Mouse (Mus musculus): ENCODE results near the gene Lrmp. TPM values are rescaled to one million over a fixed set of nuclear protein-coding genes. Genes with fewer than 3 reads are reported as not detected.

The Lrmp gene
- polyA plus RNA-seq, 1 experiment from 2014 or later: 1.4 TPM

GRCm38 (mm10) chr6:145120086-145120485 lies 4.6 kb downstream of the Lrmp start:
- H3K4me2 ChIP-seq: no peak overlapping the region
- no peak overlapping the region for H3K9ac ChIP-seq
- no peak for TF ChIP-seq CTCF (IDR thresholded peaks at IDR 0.05; ENCODE audit: low read depth)
- no peaks in the 10 kb centered on the region for H3K27me3 ChIP-seq (ENCODE audit: insufficient read depth, low read length)
- no peak overlapping the region for H3K27ac ChIP-seq (ENCODE audit: low read depth)
- DNase-seq: no peak
- WGBS: 72% methylated on average over 2 of the region's 2 CpGs
- no peak overlapping the region for H3K4me3 ChIP-seq (ENCODE audit: low read depth, low read length)
- H3K4me1 ChIP-seq (ENCODE audit: insufficient read depth): 0 out of 2 replicates have a peak, but pooled peaks cover 6% of the 10 kb centered on the region
- no peak for ATAC-seq (ENCODE audit: insufficient read depth)
- no peaks in the 10 kb centered on the region for H3K36me3 ChIP-seq (ENCODE audit: insufficient read depth)
- no peaks in the 10 kb centered on the region for H3K9me3 ChIP-seq (ENCODE audit: low read depth, low read length)

GRCm38 (mm10) chr6:145120787-145121589 lies 5.5 kb downstream of the Lrmp start:
- no peak for DNase-seq
- 31% methylated on average over 18 of the region's 18 CpGs for WGBS
- H3K9me3 ChIP-seq (ENCODE audit: low read depth, low read length): no peaks in the 10 kb centered on the region
- no peaks in the 10 kb centered on the region for H3K27me3 ChIP-seq (ENCODE audit: insufficient read depth, low read length)
- no peak for ATAC-seq (ENCODE audit: insufficient read depth)
- H3K4me2 ChIP-seq: no peak overlapping the region
- TF ChIP-seq CTCF (IDR thresholded peaks at IDR 0.05; ENCODE audit: low read depth): no peak
- H3K4me3 ChIP-seq (ENCODE audit: low read depth, low read length): no peak overlapping the region
- H3K36me3 ChIP-seq (ENCODE audit: insufficient read depth): no peaks in the 10 kb centered on the region
- no peak overlapping the region for H3K27ac ChIP-seq (ENCODE audit: low read depth)
- H3K9ac ChIP-seq: no peak overlapping the region
- 0 out of 2 replicates have a peak, but pooled peaks cover 5% of the 10 kb centered on the region for H3K4me1 ChIP-seq (ENCODE audit: insufficient read depth)

- DNase-seq: no peak
- H3K27ac ChIP-seq (ENCODE audit: low read depth): peak overlapping the region; percentile 25; the same call in 1 of the 2 replicates
Measured at GRCm38 (mm10) chr6:145121590-145122420, 6.4 kb downstream of the Lrmp start.

GRCm38 (mm10) chr6:145122423-145123059 lies 7.1 kb downstream of the Lrmp start:
- H3K36me3 ChIP-seq (ENCODE audit: insufficient read depth): no peaks in the 10 kb centered on the region
- ATAC-seq (ENCODE audit: insufficient read depth): no peak
- H3K4me2 ChIP-seq: no peak overlapping the region
- no peaks in the 10 kb centered on the region for H3K27me3 ChIP-seq (ENCODE audit: insufficient read depth, low read length)
- DNase-seq: no peak
- H3K27ac ChIP-seq (ENCODE audit: low read depth): no peak overlapping the region
- no peak overlapping the region for H3K4me3 ChIP-seq (ENCODE audit: low read depth, low read length)
- TF ChIP-seq CTCF (IDR thresholded peaks at IDR 0.05; ENCODE audit: low read depth): no peak
- 50% methylated on average over 8 of the region's 8 CpGs for WGBS
- H3K9ac ChIP-seq: no peak overlapping the region
- H3K4me1 ChIP-seq (ENCODE audit: insufficient read depth): no peaks in the 10 kb centered on the region
- no peaks in the 10 kb centered on the region for H3K9me3 ChIP-seq (ENCODE audit: low read depth, low read length)

More at GRCm38 (mm10) chr6:145121590-145122420, 6.4 kb downstream of the Lrmp start:
- H3K4me1 ChIP-seq (ENCODE audit: insufficient read depth): no peaks in the 10 kb centered on the region
- H3K4me3 ChIP-seq (ENCODE audit: low read depth, low read length): no peak overlapping the region; the same call in 1 of the 2 replicates
- H3K9ac ChIP-seq: no peak overlapping the region
- no peaks in the 10 kb centered on the region for H3K36me3 ChIP-seq (ENCODE audit: insufficient read depth)
- 56% methylated on average over 21 of the region's 21 CpGs for WGBS
- ATAC-seq (ENCODE audit: insufficient read depth): no peak
- no peak for TF ChIP-seq CTCF (IDR thresholded peaks at IDR 0.05; ENCODE audit: low read depth)
- no peaks in the 10 kb centered on the region for H3K9me3 ChIP-seq (ENCODE audit: low read depth, low read length)
- 0 out of 2 replicates have a peak overlapping the region, but pooled peaks have one; percentile 2 for H3K4me2 ChIP-seq
- H3K27me3 ChIP-seq (ENCODE audit: insufficient read depth, low read length): no peaks in the 10 kb centered on the region

GRCm38 (mm10) chr6:145123136-145124060 lies 7.9 kb downstream of the Lrmp start:
- Histone ChIP-seq H3K4me2 (no peak overlapping the region), H3K9me3 (ENCODE audit: low read depth, low read length) (no peaks in the 10 kb centered on the region), H3K36me3 (ENCODE audit: insufficient read depth) (no peaks in the 10 kb centered on the region), H3K9ac (no peak overlapping the region), H3K4me3 (ENCODE audit: low read depth, low read length) (no peak overlapping the region), H3K4me1 (ENCODE audit: insufficient read depth) (no peaks in the 10 kb centered on the region), H3K27ac (ENCODE audit: low read depth) (no peak overlapping the region), H3K27me3 (ENCODE audit: insufficient read depth, low read length) (no peaks in the 10 kb centered on the region)
- ATAC-seq (ENCODE audit: insufficient read depth) (no peak), DNase-seq (no peak)
- TF ChIP-seq CTCF (IDR thresholded peaks at IDR 0.05; ENCODE audit: low read depth): no peak
- WGBS: 75% methylated on average over 11 of the region's 11 CpGs

GRCm38 (mm10) chr6:145124621-145125020 lies 9.2 kb downstream of the Lrmp start:
- H3K9me3 ChIP-seq (ENCODE audit: low read depth, low read length): no peaks in the 10 kb centered on the region
- no peak overlapping the region for H3K27ac ChIP-seq (ENCODE audit: low read depth)
- WGBS: 55% methylated on average over 1 of the region's 1 CpGs
- TF ChIP-seq CTCF (IDR thresholded peaks at IDR 0.05; ENCODE audit: low read depth): no peak
- no peaks in the 10 kb centered on the region for H3K4me1 ChIP-seq (ENCODE audit: insufficient read depth)
- no peaks in the 10 kb centered on the region for H3K27me3 ChIP-seq (ENCODE audit: insufficient read depth, low read length)
- DNase-seq (no peak), ATAC-seq (ENCODE audit: insufficient read depth) (no peak)
- H3K4me3 ChIP-seq (ENCODE audit: low read depth, low read length): no peak overlapping the region
- no peak overlapping the region for H3K9ac ChIP-seq
- H3K4me2 ChIP-seq: no peak overlapping the region
- H3K36me3 ChIP-seq (ENCODE audit: insufficient read depth): no peaks in the 10 kb centered on the region
